8 mouse cellular contexts compared by ENCODE assay signal in the genomic region with DNA sequence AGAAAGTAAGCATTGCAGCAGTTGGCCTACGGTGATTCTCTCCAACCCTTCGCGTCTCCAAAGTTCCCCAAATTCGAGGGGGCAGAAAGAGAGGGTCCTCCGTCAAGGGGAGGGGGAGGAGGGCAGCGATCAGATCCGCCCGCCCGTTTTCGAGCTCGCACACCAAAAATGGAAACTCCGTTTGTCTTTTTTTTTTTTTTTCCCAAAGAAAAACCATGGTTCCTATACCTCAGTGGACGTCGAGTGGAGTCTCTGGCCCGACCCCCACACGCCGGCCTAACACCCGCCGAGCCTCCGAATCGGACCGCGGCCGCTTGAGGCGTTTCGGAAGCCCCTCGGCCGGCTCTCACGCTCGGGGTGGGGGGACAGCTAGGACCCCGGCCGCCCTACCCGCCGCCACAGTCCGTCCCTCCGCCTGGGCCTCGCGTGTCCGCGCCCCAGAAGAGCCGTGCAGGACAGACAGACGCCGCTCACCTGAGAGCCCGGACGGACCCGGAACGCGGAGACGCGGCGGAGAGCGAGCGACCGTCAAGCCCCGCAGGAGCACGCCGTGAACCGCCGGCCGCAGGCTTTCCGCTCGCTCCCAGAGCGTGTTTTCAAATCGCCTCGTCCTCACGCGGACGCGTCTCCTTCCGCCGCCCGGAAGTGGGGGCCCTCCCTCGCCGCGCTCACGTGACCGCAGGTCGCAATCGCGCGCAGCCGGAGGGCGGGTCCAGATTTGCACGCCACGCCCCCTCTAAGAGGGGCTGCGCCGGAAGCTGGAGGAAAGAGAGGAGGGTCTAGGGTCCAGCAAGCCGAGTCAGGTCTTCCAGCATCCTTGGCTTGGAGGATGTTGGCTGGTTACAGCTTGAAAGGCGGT. TPM values are rescaled to one million over a fixed set of nuclear protein-coding genes. Genes with fewer than 3 reads are reported as not detected.
DNase-seq lines count a peak whose midpoint lies in the region; ATAC-seq and TF ChIP-seq lines count a peak whose summit lies in the region.

A gene (minus strand): TSS at position 668 of the 859 bp plus-strand sequence.

- TF ChIP-seq POLR2A in bone marrow, adult 2 months (IDR thresholded peaks at IDR 0.05; ENCODE audit: borderline replicate concordance, control insufficient read depth, low read depth, low read length) = peak; percentile 79; the same call in 1 of the 2 replicates
- peak; percentile 53; the same call in 1 of the 2 replicates for TF ChIP-seq POLR2A in limb, embryonic 14.5 days (IDR thresholded peaks at IDR 0.05; ENCODE audit: borderline replicate concordance, extremely low read depth, insufficient read depth, insufficient read length)

- H3K9me3 ChIP-seq in embryonic facial prominence, embryonic 15.5 days (replicated peaks) = no peaks in the 10 kb centered on the region
- no peaks in the 10 kb centered on the region for H3K9me3 ChIP-seq in limb, embryonic 14.5 days (ENCODE audit: control insufficient read depth, low read length)
- H3K9me3 ChIP-seq in midbrain, postnatal 0 days (ENCODE audit: low read length) = no peaks in the 10 kb centered on the region

- under 1% methylated on average over 89 of the region's 89 CpGs for WGBS in bone marrow, adult 2 months
- under 1% methylated on average over 89 of the region's 89 CpGs for WGBS in embryonic facial prominence, embryonic 15.5 days
- WGBS in limb, embryonic 14.5 days = 3% methylated on average over 82 of the region's 89 CpGs
- WGBS in midbrain, postnatal 0 days = under 1% methylated on average over 78 of the region's 89 CpGs

- peak within 1 kb of the TSS; percentile 53 for H3K4me2 ChIP-seq in embryonic facial prominence, embryonic 15.5 days (replicated peaks)
- peak within 1 kb of the TSS; percentile 70 for H3K4me2 ChIP-seq in limb, embryonic 14.5 days (replicated peaks; ENCODE audit: low read depth, low read length, severe bottlenecking)
- peak within 1 kb of the TSS; percentile 82 for H3K4me2 ChIP-seq in midbrain, postnatal 0 days (ENCODE audit: low read depth, low read length, poor library complexity, severe bottlenecking)

- peak within 1 kb of the TSS; percentile 71 for H3K27ac ChIP-seq in bone marrow, adult 2 months (ENCODE audit: control insufficient read depth, insufficient read depth, low read depth, low read length, poor library complexity)
- peak within 1 kb of the TSS; percentile 83 for H3K27ac ChIP-seq in embryonic facial prominence, embryonic 15.5 days (replicated peaks)
- peak within 1 kb of the TSS; percentile 74 for H3K27ac ChIP-seq in limb, embryonic 14.5 days (replicated peaks; ENCODE audit: low read depth, low read length)
- H3K27ac ChIP-seq in midbrain, postnatal 0 days (ENCODE audit: low read depth, low read length) = 0 out of 2 replicates have a peak within 1 kb of the TSS, but pooled peaks have one; percentile 55

- no peak for TF ChIP-seq CTCF in bone marrow, adult 2 months (IDR thresholded peaks at IDR 0.05; ENCODE audit: control insufficient read depth, insufficient read depth, low read length)
- no peak for TF ChIP-seq CTCF in midbrain, postnatal 0 days (IDR thresholded peaks at IDR 0.05)

- no peaks in the 10 kb centered on the region; the same call in 1 of the 2 replicates for H3K4me1 ChIP-seq in bone marrow, adult 2 months (ENCODE audit: control insufficient read depth, insufficient read depth, low read length)
- H3K4me1 ChIP-seq in embryonic facial prominence, embryonic 15.5 days = peaks cover 12% of the 10 kb centered on the region
- H3K4me1 ChIP-seq in limb, embryonic 14.5 days (ENCODE audit: control insufficient read depth, insufficient read depth, low read length) = peaks cover 9% of the 10 kb centered on the region
- H3K4me1 ChIP-seq in midbrain, postnatal 0 days (ENCODE audit: insufficient read depth, low read length) = peaks cover 11% of the 10 kb centered on the region

- peaks cover 7% of the 10 kb centered on the region; the same call in 1 of the 2 replicates for H3K36me3 ChIP-seq in embryonic facial prominence, embryonic 15.5 days
- peaks cover 8% of the 10 kb centered on the region for H3K36me3 ChIP-seq in limb, embryonic 14.5 days (ENCODE audit: control insufficient read depth, insufficient read depth, low read length)
- peaks cover 6% of the 10 kb centered on the region; the same call in 1 of the 2 replicates for H3K36me3 ChIP-seq in midbrain, postnatal 0 days (ENCODE audit: insufficient read depth, low read length)

- H3K27me3 ChIP-seq in embryonic facial prominence, embryonic 15.5 days = no peaks in the 10 kb centered on the region
- no peaks in the 10 kb centered on the region for H3K27me3 ChIP-seq in limb, embryonic 14.5 days (ENCODE audit: control insufficient read depth, insufficient read depth, low read length)
- H3K27me3 ChIP-seq in midbrain, postnatal 0 days (ENCODE audit: insufficient read depth, low read length) = no peaks in the 10 kb centered on the region

- ATAC-seq in embryonic facial prominence, embryonic 15.5 days (ENCODE audit: insufficient number of reproducible peaks, low FRiP score, low TSS enrichment, low read depth) = peak; percentile 95
- peak; percentile 98 for ATAC-seq in limb, embryonic 14.5 days (ENCODE audit: low FRiP score, low read depth)
- peak; percentile 97 for ATAC-seq in midbrain, postnatal 0 days (ENCODE audit: low FRiP score)

- peak; percentile 88 for DNase-seq in 416B (ENCODE audit: low read depth)
- DNase-seq in heart, adult 8-10 months (ENCODE audit: low spot score) = peak; percentile 87
- DNase-seq in kidney, adult 9 months = peak; percentile 86
- peak; percentile 82 for DNase-seq in limb, embryonic 14.5 days (ENCODE audit: low spot score)
- DNase-seq in midbrain, postnatal 0 days (ENCODE audit: low spot score) = peak; percentile 92
- DNase-seq in spleen, postnatal 14 days (ENCODE audit: low spot score in 2 of 2) = peak; percentile 79 to 86

- peak within 1 kb of the TSS; percentile 86 for H3K4me3 ChIP-seq in bone marrow, adult 2 months (replicated peaks; ENCODE audit: control insufficient read depth, low read depth, low read length)
- H3K4me3 ChIP-seq in embryonic facial prominence, embryonic 15.5 days (replicated peaks) = peak within 1 kb of the TSS; percentile 94
- H3K4me3 ChIP-seq in limb, embryonic 14.5 days (replicated peaks; ENCODE audit: low read length) = peak within 1 kb of the TSS; percentile 80
- H3K4me3 ChIP-seq in midbrain, postnatal 0 days (ENCODE audit: low read depth, low read length) = peak within 1 kb of the TSS; percentile 93

- peak within 1 kb of the TSS; percentile 87 for H3K9ac ChIP-seq in embryonic facial prominence, embryonic 15.5 days
- peak within 1 kb of the TSS; percentile 87 for H3K9ac ChIP-seq in limb, embryonic 14.5 days (ENCODE audit: low read depth, low read length, severe bottlenecking)
- H3K9ac ChIP-seq in midbrain, postnatal 0 days (replicated peaks; ENCODE audit: low read length, poor library complexity, severe bottlenecking) = peak within 1 kb of the TSS; percentile 81

RNA-seq across cellular contexts. Expression of the gene that starts here (rescaled TPM):
- 6.9 and 17.4 TPM in 2 replicates for polyA plus RNA-seq in bone marrow, adult 2 months (2011; ENCODE audit: insufficient read depth, insufficient read length, low replicate concordance, missing spikeins)
- polyA plus RNA-seq in embryonic facial prominence, embryonic 15.5 days (2015; fragmentation: Nextera tagmentation; extraction: Ambion mirVana) = 50.2 and 51.0 TPM in 2 replicates
- 10 to 100 TPM in 1 of 4 experiments, 1 to 10 TPM in 3; 7.6 to 10.3 (median 8.3) TPM for total RNA-seq in heart, adult 8-10 months (2022)
- 39.3 and 40.5 TPM in 2 replicates for polyA plus RNA-seq in limb, embryonic 14.5 days (2012; rRNA removed)
- 59.2 and 65.1 TPM in 2 replicates for polyA plus RNA-seq in limb, embryonic 14.5 days (2014; fragmentation: Nextera tagmentation; extraction: Ambion mirVana)
- 23.0 and 44.0 TPM in 2 replicates for total RNA-seq in midbrain, postnatal 0 days (2014; rRNA removed)
- 21.1 and 21.3 TPM in 2 replicates for polyA plus RNA-seq in midbrain, postnatal 0 days (2015; fragmentation: Nextera tagmentation; extraction: Ambion mirVana)

Comparison
In these comparisons a context has a peak if more than half of its experiments do, and no peak if none do; other contexts are left out.
1. Peak in every context shown above with its lines: DNase-seq, ATAC-seq, H3K4me3 ChIP-seq and H3K27ac ChIP-seq.